Mouse (Mus musculus) MEL (cell line): Measurements from ENCODE around the gene Tbc1d1. TPM values are rescaled to one million over a fixed set of nuclear protein-coding genes. Genes with fewer than 3 reads are reported as not detected.
A peak's percentile ranks its signal among the peaks of the same experiment; 100 is the strongest.

ENCODE experiments used
- DNase-seq: peaks from one replicate; pipeline ENCODE4 v3.0.0; 2011; ENCODE audit warnings: low read depth, low spot score
- H3K27ac ChIP-seq: 2 replicates; pipeline ENCODE4 v1.5.1; 2012; ENCODE audit warnings: low read depth, mild to moderate bottlenecking, control low read depth, low read length, moderate library complexity; ENCODE audit not compliant: control insufficient read depth
- H3K27me3 ChIP-seq, 2 experiments: fragments of 150-350 bp in 1 of 2; sonication (generic) in 1 of 2; 2 replicates each; pipeline ENCODE4 v1.6.1; 2012; ENCODE audit warnings: low read length in 2 of 2, mild to moderate bottlenecking in 2 of 2, improper control_type of control experiment in 1 of 2, moderate library complexity in 1 of 2; ENCODE audit not compliant: insufficient read depth in 2 of 2, control insufficient read depth in 1 of 2
- H3K36me3 ChIP-seq, 2 experiments: 2 replicates each; pipeline ENCODE4 v1.6.1; 2012 to 2014; ENCODE audit warnings: low read length in 2 of 2, improper control_type of control experiment in 1 of 2, inconsistent platforms in 1 of 2, mild to moderate bottlenecking in 1 of 2; ENCODE audit not compliant: insufficient read depth in 2 of 2, control insufficient read depth in 1 of 2
- H3K4me1 ChIP-seq, 2 experiments: fragments of 150-350 bp in 1 of 2; sonication (generic) in 1 of 2; 2 replicates each; pipeline ENCODE4 v1.6.1; 2012; ENCODE audit warnings: low read length in 2 of 2, improper control_type of control experiment in 1 of 2, mild to moderate bottlenecking in 1 of 2; ENCODE audit not compliant: insufficient read depth in 2 of 2, control insufficient read depth in 1 of 2
- H3K4me3 ChIP-seq, 2 experiments: fragments of 150-350 bp in 1 of 2; sonication (generic) in 1 of 2; 2 replicates each; pipeline ENCODE4 v1.5.1; 2012; ENCODE audit warnings: low read depth in 2 of 2, low read length in 2 of 2, mild to moderate bottlenecking in 2 of 2, moderate library complexity in 2 of 2, control low read depth in 1 of 2, improper control_type of control experiment in 1 of 2; ENCODE audit not compliant: control insufficient read depth in 1 of 2, insufficient read depth in 1 of 2
- H3K79me2 ChIP-seq: 2 replicates; pipeline ENCODE4 v1.6.1; 2012; ENCODE audit warnings: mild to moderate bottlenecking, low read length, moderate library complexity; ENCODE audit not compliant: control insufficient read depth, poor library complexity, insufficient read depth
- H3K9ac ChIP-seq: 2 replicates; pipeline ENCODE4 v1.6.1; 2012; ENCODE audit warnings: low read depth, mild to moderate bottlenecking, control low read depth, low read length, moderate library complexity; ENCODE audit not compliant: control insufficient read depth, poor library complexity, severe bottlenecking
- H3K9me3 ChIP-seq: fragments of 150-350 bp; sonication (generic); replicated peaks from 2 replicates; pipeline ENCODE4 v1.6.1; 2012; ENCODE audit warnings: mild to moderate bottlenecking, low read length, improper control_type of control experiment, moderate library complexity; ENCODE audit not compliant: insufficient read depth
- BHLHE40 ChIP-seq: IDR thresholded peaks from 2 replicates; pipeline ENCODE4 v1.6.1; 2012; ENCODE audit warnings: low read depth, mild to moderate bottlenecking, inconsistent platforms, low read length, improper control_type of control experiment, borderline replicate concordance
- CHD1 ChIP-seq: IDR thresholded peaks from 2 replicates; pipeline ENCODE4 v1.6.1; 2012; ENCODE audit warnings: low read depth, mild to moderate bottlenecking, inconsistent platforms, low read length, improper control_type of control experiment
- CHD2 ChIP-seq: IDR thresholded peaks from 2 replicates; pipeline ENCODE4 v1.6.1; 2011; ENCODE audit warnings: low read length, improper control_type of control experiment
- CTCF ChIP-seq, 3 experiments: IDR thresholded peaks in 2 of 3; conservative IDR thresholded peaks in 1 of 3; 2 replicates each; pipeline ENCODE4 v1.5.1; 2011 to 2012; ENCODE audit warnings: low read length in 3 of 3, low read depth in 2 of 3, mild to moderate bottlenecking in 2 of 3, improper control_type of control experiment in 1 of 3, inconsistent platforms in 1 of 3, mixed read lengths in 1 of 3, moderate library complexity in 1 of 3; ENCODE audit not compliant: control insufficient read depth in 1 of 3, insufficient read depth in 1 of 3, poor library complexity in 1 of 3, severe bottlenecking in 1 of 3
- E2F4 ChIP-seq: IDR thresholded peaks from 2 replicates; pipeline ENCODE4 v1.6.1; 2011; ENCODE audit warnings: low read depth, low read length, improper control_type of control experiment, borderline replicate concordance
- ELF1 ChIP-seq: IDR thresholded peaks from 2 replicates; pipeline ENCODE4 v1.6.1; 2014; ENCODE audit warnings: low read depth, mild to moderate bottlenecking, inconsistent platforms, low read length, improper control_type of control experiment, moderate library complexity
- EP300 ChIP-seq, 2 experiments: IDR thresholded peaks; 2 replicates each; pipeline ENCODE4 v1.6.1; 2011; ENCODE audit warnings: improper control_type of control experiment in 2 of 2, low read length in 2 of 2, low read depth in 1 of 2, mild to moderate bottlenecking in 1 of 2
- GABPA ChIP-seq: IDR thresholded peaks from 2 replicates; pipeline ENCODE4 v1.6.1; 2012; ENCODE audit warnings: low read depth, mild to moderate bottlenecking, inconsistent platforms, low read length, improper control_type of control experiment, moderate library complexity
- GATA1 ChIP-seq: IDR thresholded peaks from 2 replicates; pipeline ENCODE4 v1.6.1; 2011; ENCODE audit warnings: low read depth, low read length, improper control_type of control experiment
- HCFC1 ChIP-seq: IDR thresholded peaks from 2 replicates; pipeline ENCODE4 v1.6.1; 2012; ENCODE audit warnings: low read depth, mild to moderate bottlenecking, inconsistent platforms, low read length, improper control_type of control experiment, moderate library complexity
- JUND ChIP-seq: IDR thresholded peaks from 2 replicates; pipeline ENCODE4 v1.6.1; 2011; ENCODE audit warnings: low read depth, mild to moderate bottlenecking, improper control_type of control experiment, low read length
- KAT2A ChIP-seq: conservative IDR thresholded peaks from 2 replicates; pipeline ENCODE4 v1.6.1; 2012; ENCODE audit warnings: low read depth, low read length, improper control_type of control experiment, inconsistent platforms
- MAFK ChIP-seq: IDR thresholded peaks from 2 replicates; pipeline ENCODE4 v1.6.1; 2011; ENCODE audit warnings: low read depth, mild to moderate bottlenecking, low read length, improper control_type of control experiment, borderline replicate concordance
- MAX ChIP-seq: IDR thresholded peaks from 2 replicates; pipeline ENCODE4 v1.6.1; 2011; ENCODE audit warnings: low read length, improper control_type of control experiment
- MAZ ChIP-seq: IDR thresholded peaks from 2 replicates; pipeline ENCODE4 v1.6.1; 2012; ENCODE audit warnings: low read depth, mild to moderate bottlenecking, inconsistent platforms, low read length, improper control_type of control experiment
- MEF2A ChIP-seq: IDR thresholded peaks from 2 replicates; pipeline ENCODE4 v1.6.1; 2014; ENCODE audit warnings: low read depth, mild to moderate bottlenecking, inconsistent platforms, low read length, improper control_type of control experiment; ENCODE audit not compliant: poor library complexity, insufficient replicate concordance, severe bottlenecking; ENCODE audit errors: extremely low read depth
- MXI1 ChIP-seq: IDR thresholded peaks from 2 replicates; pipeline ENCODE4 v1.6.1; 2011; ENCODE audit warnings: mild to moderate bottlenecking, low read depth, low read length, improper control_type of control experiment
- MYB ChIP-seq: IDR thresholded peaks from 2 replicates; pipeline ENCODE4 v1.6.1; 2011; ENCODE audit warnings: mild to moderate bottlenecking, low read depth, low read length, improper control_type of control experiment
- MYC ChIP-seq: IDR thresholded peaks from 2 replicates; pipeline ENCODE4 v1.6.1; 2011; ENCODE audit warnings: low read depth, mild to moderate bottlenecking, low read length, improper control_type of control experiment, moderate library complexity
- NELFE ChIP-seq: IDR thresholded peaks from 2 replicates; pipeline ENCODE4 v1.6.1; 2011; ENCODE audit warnings: low read depth, low read length, improper control_type of control experiment
- NRF1 ChIP-seq: IDR thresholded peaks from 2 replicates; pipeline ENCODE4 v1.6.1; 2014; ENCODE audit warnings: low read depth, mild to moderate bottlenecking, inconsistent platforms, low read length, improper control_type of control experiment, moderate library complexity; ENCODE audit not compliant: poor library complexity, insufficient read depth, severe bottlenecking
- POLR2A ChIP-seq, 2 experiments: IDR thresholded peaks; 2 replicates each; pipeline ENCODE4 v1.6.1; 2011 to 2012; ENCODE audit warnings: low read length in 2 of 2, mild to moderate bottlenecking in 2 of 2, control low read depth in 1 of 2, improper control_type of control experiment in 1 of 2, low read depth in 1 of 2, moderate library complexity in 1 of 2; ENCODE audit not compliant: control insufficient read depth in 1 of 2, insufficient read depth in 1 of 2, poor library complexity in 1 of 2
- POLR2AphosphoS2 ChIP-seq: IDR thresholded peaks from 2 replicates; pipeline ENCODE4 v1.6.1; 2011; ENCODE audit warnings: low read length, improper control_type of control experiment
- POLR2AphosphoS5 ChIP-seq: IDR thresholded peaks from 2 replicates; pipeline ENCODE4 v1.6.1; 2012; ENCODE audit warnings: low read depth, borderline replicate concordance, mild to moderate bottlenecking, inconsistent platforms, low read length, moderate library complexity, mixed read lengths
- RAD21 ChIP-seq: IDR thresholded peaks from 2 replicates; pipeline ENCODE4 v1.6.1; 2011; ENCODE audit warnings: mild to moderate bottlenecking, low read depth, low read length, improper control_type of control experiment
- RCOR1 ChIP-seq: IDR thresholded peaks from 2 replicates; pipeline ENCODE4 v1.6.1; 2012; ENCODE audit warnings: low read depth, mild to moderate bottlenecking, inconsistent platforms, low read length, improper control_type of control experiment
- SIN3A ChIP-seq: IDR thresholded peaks from 2 replicates; pipeline ENCODE4 v1.6.1; 2012; ENCODE audit warnings: low read length, improper control_type of control experiment, inconsistent platforms
- SMC3 ChIP-seq: IDR thresholded peaks from 2 replicates; pipeline ENCODE4 v1.6.1; 2011; ENCODE audit warnings: low read depth, low read length, improper control_type of control experiment
- TAL1 ChIP-seq: IDR thresholded peaks from 2 replicates; pipeline ENCODE4 v1.6.1; 2012; ENCODE audit warnings: mild to moderate bottlenecking, inconsistent platforms, low read length, moderate library complexity, mixed read lengths
- TBP ChIP-seq: IDR thresholded peaks from 2 replicates; pipeline ENCODE4 v1.8.0; 2011; ENCODE audit warnings: low read depth, low read length, improper control_type of control experiment
- TCF12 ChIP-seq: IDR thresholded peaks from 2 replicates; pipeline ENCODE4 v1.6.1; 2014; ENCODE audit warnings: low read depth, mild to moderate bottlenecking, inconsistent platforms, low read length, improper control_type of control experiment, moderate library complexity
- UBTF ChIP-seq: IDR thresholded peaks from 2 replicates; pipeline ENCODE4 v1.6.1; 2012; ENCODE audit warnings: low read depth, mild to moderate bottlenecking, inconsistent platforms, low read length, improper control_type of control experiment, moderate library complexity, borderline replicate concordance; ENCODE audit not compliant: insufficient read depth
- ZC3H11A ChIP-seq: IDR thresholded peaks from 2 replicates; pipeline ENCODE4 v1.6.1; 2012; ENCODE audit warnings: low read depth, mild to moderate bottlenecking, inconsistent platforms, low read length, improper control_type of control experiment
- ZKSCAN1 ChIP-seq: IDR thresholded peaks from 2 replicates; pipeline ENCODE4 v1.6.1; 2012; ENCODE audit warnings: low read depth, mild to moderate bottlenecking, inconsistent platforms, low read length, improper control_type of control experiment, moderate library complexity
- ZMIZ1 ChIP-seq: IDR thresholded peaks from 2 replicates; pipeline ENCODE4 v1.6.1; 2012; ENCODE audit warnings: low read depth, mild to moderate bottlenecking, inconsistent platforms, low read length, improper control_type of control experiment, moderate library complexity
- ZNF384 ChIP-seq: IDR thresholded peaks from 2 replicates; pipeline ENCODE4 v1.6.1; 2012; ENCODE audit warnings: low read depth, mild to moderate bottlenecking, inconsistent platforms, low read length, improper control_type of control experiment
- polyA plus RNA-seq, 2 experiments: library from polyadenylated mRNA; stranded (reverse) in 1 of 2; unstranded in 1 of 2; fragments of >175 nt in 1 of 2; fragments of >200 nt in 1 of 2; gene quantifications; 2 replicates each; pipeline versions ENCODE4 v1.2.1 to v1.2.4; 2012; ENCODE audit warnings: low replicate concordance in 2 of 2, low read depth in 1 of 2; ENCODE audit not compliant: insufficient read length in 2 of 2, insufficient read depth in 1 of 2, missing spikeins in 1 of 2
- total RNA-seq: library from RNA; depleted of rRNA; stranded (reverse); fragments of 300-350 nt; gene quantifications from 2 replicates; pipeline ENCODE4 v1.2.3, GENCODE M21; 2012

The Tbc1d1 gene
- total and polyA plus RNA-seq, 3 experiments, result 22.5 to 24.4 TPM; not detected in 1

GRCm38 (mm10) chr5:64380698-64381375, 224.7 kb downstream of the Tbc1d1 start:
- Histone ChIP-seq H3K9me3 (no peaks in the 10 kb centered on the region), H3K4me1 (peaks cover 0 to 4% of the 10 kb centered on the region in 2 experiments; a peak in 1 of 4 replicates), H3K4me3 (peak overlapping the region; percentile 32 to 47), H3K79me2 (no peaks in the 10 kb centered on the region), H3K27me3 (no peaks in the 10 kb centered on the region), H3K27ac (peak overlapping the region; percentile 26), H3K9ac (peak overlapping the region; percentile 31), H3K36me3 (peaks cover 0 to 2% of the 10 kb centered on the region in 2 experiments; a peak in 1 of 4 replicates)
- peak; percentile 80 for DNase-seq
- TF ChIP-seq TAL1, result no peak
- TF ChIP-seq HCFC1, result 0 out of 2 replicates have a peak, but pooled peaks have one; percentile 43
- no peak for TF ChIP-seq ZNF384
- no peak for TF ChIP-seq UBTF
- no peak for TF ChIP-seq ZKSCAN1
- TF ChIP-seq POLR2AphosphoS2, result no peak
- TF ChIP-seq POLR2AphosphoS5, result no peak
- TF ChIP-seq POLR2A (IDR thresholded peaks at IDR 0.05; ENCODE audit: control insufficient read depth in 1 of 2, insufficient read depth in 1 of 2, low read depth in 1 of 2, low read length in 2 of 2, poor library complexity in 1 of 2), result 0 out of 4 replicates have a peak, but pooled peaks have one; percentile 20 to 27
- no peak for TF ChIP-seq MAFK
- no peak for TF ChIP-seq MXI1
- TF ChIP-seq BHLHE40, result no peak
- TF ChIP-seq SMC3, result no peak
- TF ChIP-seq CHD2, result no peak
- TF ChIP-seq SIN3A, result peak; percentile 74
- TF ChIP-seq KAT2A, result no peak
- peak; percentile 23; the same call in 1 of the 2 replicates for TF ChIP-seq NELFE
- peak; percentile 57 for TF ChIP-seq ELF1
- no peak for TF ChIP-seq RCOR1
- no peak for TF ChIP-seq CTCF (IDR thresholded peaks at IDR 0.05 in 2 of 3, conservative IDR thresholded peaks at IDR 0.05 in 1 of 3; ENCODE audit: control insufficient read depth in 1 of 3, insufficient read depth in 1 of 3, low read depth in 2 of 3, low read length in 3 of 3, poor library complexity in 1 of 3, severe bottlenecking in 1 of 3)
- TF ChIP-seq MAX, result no peak
- TF ChIP-seq MYC, result no peak
- TF ChIP-seq JUND, result peak; percentile 96; the same call in 1 of the 2 replicates
- TF ChIP-seq TBP, result 0 out of 2 replicates have a peak, but pooled peaks have one; percentile 24
- TF ChIP-seq EP300 (IDR thresholded peaks at IDR 0.05; ENCODE audit: low read depth in 1 of 2, low read length in 2 of 2), result no peak
- no peak for TF ChIP-seq GABPA
- TF ChIP-seq ZMIZ1, result no peak
- TF ChIP-seq ZC3H11A, result no peak
- TF ChIP-seq TCF12, result no peak
- TF ChIP-seq MEF2A, result no peak
- TF ChIP-seq GATA1, result no peak
- peak; percentile 76 for TF ChIP-seq NRF1
- no peak for TF ChIP-seq CHD1
- TF ChIP-seq E2F4, result no peak
- TF ChIP-seq RAD21, result no peak
- no peak for TF ChIP-seq MAZ
- TF ChIP-seq MYB, result no peak
